Mouse (Mus musculus) midbrain, embryonic 13.5 days (tissue): ENCODE measurements around the gene Arfgef2. TPM values are rescaled to one million over a fixed set of nuclear protein-coding genes. Genes with fewer than 3 reads are reported as not detected.
"Not testable (repeated sequence)": the region's sequence is repeated elsewhere in the genome, so short reads cannot be mapped to it uniquely, and the experiment has no call there.

Experiments
- ATAC-seq: fragments of 200-750 bp; cut with Nextera tagmentation; 2 replicates; pipeline ENCODE4 v1.8.0; 2017; ENCODE audit warnings: mild to moderate bottlenecking, moderate TSS enrichment, moderate library complexity
- H3K27ac ChIP-seq: fragments of 300-500 bp; sonication (generic); 2 replicates; pipeline ENCODE4 v1.5.1; 2015; ENCODE audit warnings: inconsistent platforms, mild to moderate bottlenecking, moderate library complexity
- H3K27me3 ChIP-seq: fragments of 300-500 bp; sonication (generic); 2 replicates; pipeline ENCODE4 v1.6.1; 2015; ENCODE audit warnings: mild to moderate bottlenecking, inconsistent platforms
- H3K36me3 ChIP-seq: fragments of 300-500 bp; sonication (generic); 2 replicates; pipeline ENCODE4 v1.6.1; 2015; ENCODE audit warnings: mild to moderate bottlenecking, inconsistent platforms
- H3K4me1 ChIP-seq: fragments of 300-500 bp; sonication (generic); replicated peaks from 2 replicates; pipeline ENCODE4 v1.6.1; 2015; ENCODE audit warnings: inconsistent platforms
- H3K4me2 ChIP-seq: fragments of 300-500 bp; sonication (generic); replicated peaks from 2 replicates; pipeline ENCODE4 v1.6.1; 2015; ENCODE audit warnings: moderate library complexity, mild to moderate bottlenecking, inconsistent platforms
- H3K4me3 ChIP-seq: fragments of 300-500 bp; sonication (generic); replicated peaks from 2 replicates; pipeline ENCODE4 v1.5.1; 2015; ENCODE audit warnings: mild to moderate bottlenecking, inconsistent platforms
- H3K9ac ChIP-seq: fragments of 300-500 bp; sonication (generic); replicated peaks from 2 replicates; pipeline ENCODE4 v1.6.1; 2015; ENCODE audit warnings: mild to moderate bottlenecking, inconsistent platforms
- H3K9me3 ChIP-seq: fragments of 300-500 bp; sonication (generic); 2 replicates; pipeline ENCODE4 v1.6.1; 2016; ENCODE audit warnings: mild to moderate bottlenecking, inconsistent platforms
- WGBS: fragments of 180-500 bp; shearing (Covaris S2); methylation state at CpG from one replicate; pipeline ENCODE4 v1.1.7; 2015; 5-methylcytosine and 5-hydroxymethylcytosine counted together
- polyA plus RNA-seq: library from polyadenylated mRNA; unstranded; fragments of >200 nt; fragmentation: Nextera tagmentation; extraction: Ambion mirVana; gene quantifications from 2 replicates; pipeline ENCODE4 v1.2.1, GENCODE M21; 2015

Arfgef2 gene
- polyA plus RNA-seq, 1 experiment from 2014 or later, result 3.4 TPM

DNA sequence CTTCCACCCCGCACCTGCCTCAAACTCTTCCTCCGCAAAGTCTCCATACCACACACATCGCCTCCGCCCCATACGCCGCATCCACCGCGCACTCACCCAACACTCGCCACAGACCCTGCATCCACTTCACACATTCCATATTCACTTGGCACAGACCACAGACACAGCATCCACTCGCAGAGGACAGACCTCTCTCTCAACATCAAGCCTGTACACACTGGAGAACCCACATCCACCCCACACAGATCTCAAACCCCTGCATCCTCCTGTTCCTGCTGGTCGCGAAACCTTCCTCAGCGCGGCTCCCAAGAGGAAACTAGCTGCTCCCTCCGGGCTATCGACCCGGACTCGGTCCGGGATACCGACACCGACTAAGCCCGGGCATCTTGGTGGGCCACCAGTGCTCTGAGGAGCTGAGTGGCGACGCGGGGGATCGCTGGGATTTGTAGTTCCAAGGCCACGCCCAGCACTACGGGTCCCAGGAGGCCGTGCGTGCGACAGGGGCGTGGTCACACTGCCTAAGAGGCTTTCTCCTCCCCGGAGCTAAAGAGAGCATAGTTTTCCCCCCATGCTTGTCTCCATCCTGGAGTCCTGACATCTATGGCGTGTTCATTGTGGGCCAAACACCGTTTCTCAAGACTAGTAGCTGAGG lies 18.9 kb upstream of the Arfgef2 start:
- Histone ChIP-seq H3K4me1 (peaks cover 19% of the 10 kb centered on the region), H3K4me2 (peak overlapping the region; percentile 87), H3K9ac (peak overlapping the region; percentile 80), H3K36me3 (no peaks in the 10 kb centered on the region), H3K27me3 (no peaks in the 10 kb centered on the region; the same call in 1 of the 2 replicates), H3K27ac (peak overlapping the region; percentile 35; the same call in 1 of the 2 replicates), H3K4me3 (peak overlapping the region; percentile 70), H3K9me3 (no peaks in the 10 kb centered on the region)
- ATAC-seq, result peak; percentile 97
- under 1% methylated on average over 35 of the region's 35 CpGs for WGBS

GRCm38 (mm10) chr2:166791738-166792137 lies 13.7 kb upstream of the Arfgef2 start:
- Histone ChIP-seq H3K4me3 (no peak overlapping the region), H3K36me3 (peaks cover 9% of the 10 kb centered on the region), H3K4me2 (no peak overlapping the region), H3K9me3 (no peaks in the 10 kb centered on the region), H3K9ac (no peak overlapping the region), H3K4me1 (peaks cover 31% of the 10 kb centered on the region), H3K27me3 (no peaks in the 10 kb centered on the region), H3K27ac (peak overlapping the region; percentile 72)
- no peak; the same call in 1 of the 2 replicates for ATAC-seq
- 68% methylated on average over 5 of the region's 5 CpGs for WGBS

DNA sequence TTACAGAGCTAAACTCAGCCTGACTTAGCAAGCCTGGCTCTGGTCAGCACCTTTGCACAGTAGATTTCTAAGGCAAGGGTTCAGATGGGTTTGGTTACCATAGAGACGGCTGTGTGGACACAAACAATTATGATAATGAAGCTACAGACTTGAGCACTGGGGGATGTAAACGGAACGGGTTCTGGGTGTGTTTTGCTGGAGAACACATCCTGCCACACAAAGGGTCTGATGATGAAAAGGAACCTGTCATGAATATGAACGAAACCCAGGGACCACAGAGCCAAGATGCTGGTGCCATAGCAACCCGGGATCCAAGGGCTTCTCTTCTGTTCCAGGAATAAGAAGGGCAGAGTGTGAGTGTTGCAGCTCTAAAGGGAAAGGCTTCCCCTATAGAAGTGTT lies 13.0 kb upstream of the Arfgef2 start, which contains the start of gene Trp53rkb:
Gene Trp53rkb (plus strand): TSS at position 177 of the 400 bp plus-strand sequence.
- Histone ChIP-seq H3K27me3 (no peaks in the 10 kb centered on the region), H3K36me3 (peaks cover 16% of the 10 kb centered on the region), H3K27ac (peak within 1 kb of the TSS; percentile 72), H3K9ac (peak within 1 kb of the TSS; percentile 85), H3K4me3 (peak within 1 kb of the TSS; percentile 79), H3K4me2 (peak within 1 kb of the TSS; percentile 80), H3K9me3 (no peaks in the 10 kb centered on the region), H3K4me1 (peaks cover 26% of the 10 kb centered on the region)
- 11% methylated on average over 5 of the region's 5 CpGs for WGBS
- peak; percentile 75 for ATAC-seq

DNA sequence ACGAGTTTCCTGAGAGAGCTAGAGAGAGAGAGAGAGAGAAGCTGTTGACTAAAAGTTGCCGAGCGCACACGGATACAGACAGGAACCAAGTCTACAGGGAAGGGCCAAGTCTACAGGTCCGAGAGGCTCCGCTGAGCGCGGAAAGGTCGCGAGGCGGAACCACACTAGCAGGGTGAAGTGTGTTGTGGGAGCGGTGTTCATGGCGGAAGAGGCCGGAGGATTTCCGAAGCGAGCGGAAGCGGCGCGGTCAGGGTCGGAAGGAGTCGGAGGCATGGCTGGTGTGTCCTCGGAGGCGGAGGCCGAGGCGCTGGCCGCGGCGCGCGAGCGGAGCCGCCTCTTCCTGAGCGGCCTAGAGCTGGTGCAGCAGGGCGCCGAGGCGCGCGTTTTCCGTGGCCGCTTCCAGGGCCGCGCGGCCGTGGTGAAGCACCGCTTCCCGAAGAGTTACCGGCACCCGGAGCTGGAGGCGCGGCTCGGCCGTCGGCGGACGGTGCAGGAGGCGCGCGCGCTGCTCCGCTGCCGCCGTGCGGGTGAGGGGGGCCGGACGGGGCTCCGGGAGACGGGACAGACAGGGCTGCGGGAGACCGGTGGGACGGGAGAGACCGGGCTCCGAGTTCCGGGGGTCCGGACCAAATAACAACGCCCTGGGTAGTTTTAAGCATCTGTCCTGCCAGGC lies 11.7 kb upstream of the Arfgef2 start:
- not testable (repeated sequence) for H3K9me3 ChIP-seq, H3K27me3 ChIP-seq
- H3K4me2 ChIP-seq, result peak overlapping the region; percentile 80
- peaks cover 26% of the 10 kb centered on the region for H3K4me1 ChIP-seq
- H3K9ac ChIP-seq, result peak overlapping the region; percentile 85
- ATAC-seq, result peak; percentile 87
- peak overlapping the region; percentile 72 for H3K27ac ChIP-seq
- 1% methylated on average over 57 of the region's 76 CpGs for WGBS
- peaks cover 29% of the 10 kb centered on the region for H3K36me3 ChIP-seq
- H3K4me3 ChIP-seq, result peak overlapping the region; percentile 79

DNA sequence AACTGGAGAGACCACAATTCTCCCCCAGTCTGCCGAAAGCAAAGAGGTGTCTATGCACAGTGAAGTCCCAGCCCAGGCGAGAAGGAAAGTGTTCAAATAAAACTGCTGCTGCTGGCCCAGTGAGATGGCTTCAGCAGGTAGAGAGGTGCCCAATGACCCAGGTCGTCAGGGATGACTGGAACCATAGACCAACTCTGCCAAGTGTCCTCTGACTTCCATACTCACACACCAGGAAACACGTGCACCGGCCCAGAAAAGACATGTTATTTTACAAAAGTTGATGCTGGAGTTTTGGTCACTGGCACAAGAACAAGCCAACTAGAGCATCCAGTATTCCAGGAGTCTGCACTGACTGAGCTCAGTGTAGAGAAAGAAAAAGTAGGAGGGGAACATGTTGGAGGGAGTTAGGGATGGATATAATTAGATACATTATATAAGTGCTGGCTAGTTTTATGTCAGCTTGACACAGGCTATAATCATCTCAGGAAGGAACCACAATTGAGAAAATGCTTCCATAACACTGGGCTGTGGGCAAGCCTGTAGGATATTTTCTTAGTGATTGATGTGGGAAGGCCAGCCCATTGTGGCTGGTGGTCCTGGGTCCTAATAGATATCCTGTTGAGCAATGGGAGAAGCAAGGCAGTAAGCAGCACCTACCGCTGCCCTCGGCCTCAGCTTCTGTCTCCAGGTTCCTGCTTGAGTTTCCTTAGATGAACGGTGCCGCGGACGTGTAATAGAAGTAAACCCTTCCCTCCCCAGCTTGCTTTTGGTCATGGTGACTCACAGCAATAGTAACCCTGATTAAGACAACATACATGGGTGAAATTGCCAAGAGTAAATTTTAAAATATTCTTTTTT lies 5.5 kb upstream of the Arfgef2 start:
- Histone ChIP-seq H3K27me3 (no peaks in the 10 kb centered on the region), H3K4me2 (no peak overlapping the region), H3K4me1 (peaks cover under 1% of the 10 kb centered on the region), H3K9ac (no peak overlapping the region), H3K4me3 (no peak overlapping the region), H3K9me3 (no peaks in the 10 kb centered on the region), H3K27ac (no peak overlapping the region), H3K36me3 (peaks cover 30% of the 10 kb centered on the region)
- no peak for ATAC-seq
- WGBS, result 84% methylated on average over 11 of the region's 11 CpGs

DNA sequence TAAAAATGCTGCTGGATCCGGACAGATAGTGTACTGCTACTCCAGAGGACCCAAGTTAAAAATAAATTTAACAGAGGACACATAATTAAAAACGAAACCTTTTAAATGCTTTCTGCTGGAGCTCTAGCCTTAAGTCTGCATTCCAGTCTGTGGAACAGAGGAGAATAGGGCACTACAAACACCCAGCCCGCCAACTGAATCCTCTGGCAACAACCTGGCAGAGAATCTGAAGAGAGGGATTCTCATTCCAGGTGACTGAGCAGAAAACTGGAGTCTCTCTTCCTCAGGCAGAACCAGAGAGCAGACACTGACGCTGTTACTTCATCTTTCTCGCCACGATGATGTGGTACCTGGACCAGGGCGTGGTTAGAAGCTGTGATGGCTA lies 4.9 kb upstream of the Arfgef2 start:
- H3K36me3 ChIP-seq, result peaks cover 30% of the 10 kb centered on the region
- no peaks in the 10 kb centered on the region for H3K9me3 ChIP-seq
- no peak overlapping the region for H3K27ac ChIP-seq
- 90% methylated on average over 7 of the region's 7 CpGs for WGBS
- ATAC-seq, result no peak
- no peak overlapping the region for H3K4me3 ChIP-seq
- H3K9ac ChIP-seq, result no peak overlapping the region
- H3K27me3 ChIP-seq, result no peaks in the 10 kb centered on the region
- H3K4me1 ChIP-seq, result no peaks in the 10 kb centered on the region
- no peak overlapping the region for H3K4me2 ChIP-seq

GRCm38 (mm10) chr2:166801436-166801835 lies 4.0 kb upstream of the Arfgef2 start:
- no peak for ATAC-seq
- peaks cover 8% of the 10 kb centered on the region for H3K4me1 ChIP-seq
- no peak overlapping the region for H3K4me2 ChIP-seq
- no peaks in the 10 kb centered on the region for H3K27me3 ChIP-seq
- H3K4me3 ChIP-seq, result no peak overlapping the region
- H3K36me3 ChIP-seq, result peaks cover 23% of the 10 kb centered on the region
- no peaks in the 10 kb centered on the region for H3K9me3 ChIP-seq
- 79% methylated on average over 2 of the region's 2 CpGs for WGBS
- H3K9ac ChIP-seq, result no peak overlapping the region
- no peak overlapping the region for H3K27ac ChIP-seq

DNA sequence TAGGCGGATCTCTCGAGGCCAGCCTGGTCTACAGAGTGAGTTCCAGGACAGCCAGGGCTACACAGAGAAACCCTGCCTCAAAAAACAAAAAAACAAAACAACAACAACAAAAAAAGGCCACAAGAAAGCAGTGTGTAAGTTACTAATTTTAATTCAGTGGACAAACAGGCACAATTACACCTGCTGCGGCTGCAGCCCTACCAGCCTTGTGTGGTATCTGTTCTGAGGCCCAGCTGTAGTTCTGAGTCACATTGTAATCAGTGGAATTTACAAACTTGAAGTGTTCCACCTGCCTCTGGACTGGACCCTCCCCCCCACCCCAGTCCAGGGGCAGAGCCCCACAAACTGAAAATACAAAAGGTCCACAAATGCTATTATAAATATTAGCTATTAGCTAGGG lies 2.1 kb upstream of the Arfgef2 start:
- H3K9me3 ChIP-seq, result no peaks in the 10 kb centered on the region
- no peaks in the 10 kb centered on the region for H3K27me3 ChIP-seq
- ATAC-seq, result no peak
- H3K4me2 ChIP-seq, result no peak overlapping the region
- WGBS, result 90% methylated on average over 3 of the region's 3 CpGs
- no peak overlapping the region for H3K9ac ChIP-seq
- no peak overlapping the region for H3K4me3 ChIP-seq
- H3K27ac ChIP-seq, result no peak overlapping the region
- peaks cover 13% of the 10 kb centered on the region for H3K4me1 ChIP-seq
- peaks cover 4% of the 10 kb centered on the region for H3K36me3 ChIP-seq

DNA sequence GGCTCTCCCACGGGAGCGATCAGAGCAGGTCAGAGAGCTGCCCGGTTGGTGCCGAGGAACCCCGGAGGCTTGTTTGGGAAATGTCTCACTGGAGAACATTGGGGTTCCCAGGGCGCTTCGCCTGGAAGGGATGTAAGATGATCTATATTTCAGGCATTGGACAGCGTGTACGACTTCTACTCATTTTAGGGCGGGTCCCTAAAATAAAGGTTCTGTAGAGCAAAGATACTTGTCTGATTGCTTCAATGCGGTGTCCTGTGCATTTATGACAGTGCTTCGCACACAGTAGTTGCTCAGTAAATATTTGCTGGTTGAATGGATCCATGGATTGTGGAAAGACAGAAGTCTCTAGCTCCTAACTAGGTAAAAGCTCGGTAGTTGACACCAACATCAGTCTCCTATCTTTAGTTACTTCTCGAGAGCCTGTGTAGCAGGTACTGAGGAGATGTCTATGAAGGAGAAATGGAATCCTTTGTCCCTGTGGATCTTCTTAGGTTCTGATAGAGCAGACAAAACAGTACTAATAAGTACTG lies 851 bp downstream of the Arfgef2 start:
- peak overlapping the region; percentile 82 for H3K9ac ChIP-seq
- no peaks in the 10 kb centered on the region for H3K27me3 ChIP-seq
- H3K27ac ChIP-seq, result no peak overlapping the region
- ATAC-seq, result no peak
- H3K9me3 ChIP-seq, result no peaks in the 10 kb centered on the region
- WGBS, result 26% methylated on average over 14 of the region's 14 CpGs
- H3K4me3 ChIP-seq, result peak overlapping the region; percentile 78
- H3K4me1 ChIP-seq, result peaks cover 13% of the 10 kb centered on the region
- H3K36me3 ChIP-seq, result no peaks in the 10 kb centered on the region
- H3K4me2 ChIP-seq, result peak overlapping the region; percentile 91

GRCm38 (mm10) chr2:166806813-166807212 lies 1.4 kb downstream of the Arfgef2 start:
- no peak overlapping the region for H3K9ac ChIP-seq
- ATAC-seq, result no peak
- H3K4me2 ChIP-seq, result no peak overlapping the region
- H3K9me3 ChIP-seq, result no peaks in the 10 kb centered on the region
- no peaks in the 10 kb centered on the region for H3K27me3 ChIP-seq
- H3K36me3 ChIP-seq, result no peaks in the 10 kb centered on the region
- no peak overlapping the region for H3K27ac ChIP-seq
- H3K4me3 ChIP-seq, result 0 out of 2 replicates have a peak overlapping the region, but pooled peaks have one; percentile 78
- WGBS, result 81% methylated on average over 6 of the region's 6 CpGs
- H3K4me1 ChIP-seq, result peaks cover 13% of the 10 kb centered on the region

DNA sequence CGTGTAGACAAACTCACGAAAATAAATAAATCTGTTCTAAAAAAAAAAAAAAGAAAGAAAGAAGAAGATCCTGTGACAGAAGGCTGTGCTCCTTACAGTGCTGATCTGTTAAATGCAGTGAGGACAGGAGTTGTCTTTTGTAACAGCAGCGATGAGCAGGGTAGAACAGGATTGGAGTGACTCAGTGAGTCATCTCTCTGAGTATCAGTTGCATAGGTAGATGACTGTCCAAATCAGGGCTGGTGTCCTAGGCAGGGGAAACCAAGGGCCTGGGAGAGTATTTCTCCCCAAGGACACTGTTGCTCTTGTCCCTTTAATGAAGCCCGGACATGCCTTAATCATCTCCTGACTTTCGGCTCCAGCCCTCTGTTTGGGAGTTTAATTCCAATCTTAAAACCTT lies 4.1 kb downstream of the Arfgef2 start:
- H3K4me2 ChIP-seq, result no peak overlapping the region
- peaks cover 13% of the 10 kb centered on the region for H3K4me1 ChIP-seq
- no peaks in the 10 kb centered on the region for H3K9me3 ChIP-seq
- H3K9ac ChIP-seq, result no peak overlapping the region
- H3K27ac ChIP-seq, result no peak overlapping the region
- no peaks in the 10 kb centered on the region for H3K27me3 ChIP-seq
- H3K4me3 ChIP-seq, result no peak overlapping the region
- no peak for ATAC-seq
- WGBS, result 88% methylated on average over 5 of the region's 5 CpGs
- no peaks in the 10 kb centered on the region for H3K36me3 ChIP-seq

- 83% methylated on average over 10 of the region's 10 CpGs for WGBS
Measured at GRCm38 (mm10) chr2:166810821-166811220, 5.4 kb downstream of the Arfgef2 start.

More at GRCm38 (mm10) chr2:166810821-166811220, 5.4 kb downstream of the Arfgef2 start:
- H3K9me3 ChIP-seq, result no peaks in the 10 kb centered on the region
- H3K27ac ChIP-seq, result no peak overlapping the region
- no peaks in the 10 kb centered on the region for H3K27me3 ChIP-seq
- ATAC-seq, result no peak
- H3K36me3 ChIP-seq, result no peaks in the 10 kb centered on the region
- H3K4me2 ChIP-seq, result no peak overlapping the region
- H3K4me3 ChIP-seq, result no peak overlapping the region
- H3K9ac ChIP-seq, result no peak overlapping the region
- peaks cover 11% of the 10 kb centered on the region for H3K4me1 ChIP-seq
